Mouse (Mus musculus): ENCODE data around the gene Ppp2r3c.

- TF ChIP-seq POLR2A (IDR thresholded peaks at IDR 0.05; ENCODE audit: insufficient read length, low read depth) = no peak
- TF ChIP-seq MYOD1 (IDR thresholded peaks at IDR 0.05; ENCODE audit: control insufficient read depth in 1 of 3, insufficient read length in 2 of 3, low read depth in 2 of 3) = no peak
- no peak for TF ChIP-seq MYOG (IDR thresholded peaks at IDR 0.05; ENCODE audit: control insufficient read depth in 1 of 3, insufficient read depth in 1 of 3, insufficient read length in 2 of 3, low read depth in 2 of 3)
- no peak for TF ChIP-seq E2F4 (IDR thresholded peaks at IDR 0.05; ENCODE audit: insufficient read depth)
- TF ChIP-seq MAX (IDR thresholded peaks at IDR 0.05; ENCODE audit: low read depth) = no peak
- TF ChIP-seq TCF3 (IDR thresholded peaks at IDR 0.05; ENCODE audit: insufficient read length, low read depth) = no peak
- TF ChIP-seq USF1 (IDR thresholded peaks at IDR 0.05; ENCODE audit: low read depth) = no peak
- TF ChIP-seq CEBPB (IDR thresholded peaks at IDR 0.05; ENCODE audit: insufficient read depth, poor library complexity, severe bottlenecking) = no peak
Measured at GRCm38 (mm10) chr12:55329351-55329750, 26.6 kb upstream of the Ppp2r3c start.
